ENCODE assay signal across 24 mouse cellular contexts in genomic region chr1:128907566-128907965, GRCm38 (mm10).
DNase-seq lines count a peak whose midpoint lies in the region; ATAC-seq lines count a peak whose summit lies in the region.
"Had no signal": no experiment of that assay in that cellular context is flagged by ENCODE, and none has a peak within 500 bp of the region (broad histone marks: within the 10 kb centered on the region; RNA-seq: fewer than 3 reads in every experiment).

No protein-coding gene starts in this region.

- WGBS in heart, embryonic 11.5 days (ENCODE audit: insufficient replicate concordance) = 57% methylated on average over 2 of the region's 2 CpGs
- 78% methylated on average over 2 of the region's 2 CpGs for WGBS in forebrain, embryonic 15.5 days
- WGBS in liver, embryonic 12.5 days (ENCODE audit: insufficient replicate concordance) = 52% methylated on average over 2 of the region's 2 CpGs

- DNase-seq in heart, postnatal 14 days = peak; percentile 9 to 17
- peak; percentile 63 for DNase-seq in Muller cell, postnatal 12 days (ENCODE audit: inconsistent ontology term)
- DNase-seq in adrenal gland, adult 2 months = peak; percentile 39
- peak; percentile 29 to 51 for DNase-seq in adrenal gland, postnatal 36 days
- DNase-seq: cerebellum, adult 2 months; cerebellum, postnatal 14 days; forebrain, postnatal 0 days; kidney, adult 9 months; kidney, postnatal 10 days; layer of hippocampus, adult 9-11 months; liver; thymus, adult 2 months; thymus, postnatal 4 days had no signal

- no peaks in the 10 kb centered on the region for H3K36me3 ChIP-seq in heart, embryonic 11.5 days (ENCODE audit: control insufficient read depth, insufficient read depth, low read length)
- no peaks in the 10 kb centered on the region for H3K36me3 ChIP-seq in forebrain, embryonic 15.5 days
- no peaks in the 10 kb centered on the region for H3K36me3 ChIP-seq in liver, embryonic 12.5 days
- H3K36me3 ChIP-seq: hindbrain, embryonic 13.5 days; liver, embryonic 15.5 days; lung, embryonic 15.5 days; midbrain, embryonic 12.5 days; neural tube, embryonic 13.5 days had no signal

- H3K27ac ChIP-seq in heart, embryonic 11.5 days (ENCODE audit: low read depth, low read length) = no peak overlapping the region
- H3K27ac ChIP-seq in forebrain, embryonic 15.5 days (replicated peaks) = no peak overlapping the region
- H3K27ac ChIP-seq in liver, embryonic 12.5 days = no peak overlapping the region
- H3K27ac ChIP-seq: hindbrain, embryonic 13.5 days; liver, embryonic 15.5 days; lung, embryonic 15.5 days; midbrain, embryonic 12.5 days; neural tube, embryonic 13.5 days had no signal

- H3K9ac ChIP-seq in heart, embryonic 11.5 days (ENCODE audit: low read depth, low read length) = no peak overlapping the region
- H3K9ac ChIP-seq in forebrain, embryonic 15.5 days (replicated peaks) = no peak overlapping the region
- no peak overlapping the region for H3K9ac ChIP-seq in liver, embryonic 12.5 days
- H3K9ac ChIP-seq: forebrain, postnatal 0 days; hindbrain, embryonic 13.5 days; liver, embryonic 15.5 days; lung, embryonic 15.5 days; midbrain, embryonic 12.5 days; neural tube, embryonic 13.5 days had no signal

- H3K9me3 ChIP-seq in heart, embryonic 11.5 days (replicated peaks; ENCODE audit: control insufficient read depth, low read length) = no peaks in the 10 kb centered on the region
- no peaks in the 10 kb centered on the region for H3K9me3 ChIP-seq in forebrain, embryonic 15.5 days
- H3K9me3 ChIP-seq in liver, embryonic 12.5 days (replicated peaks) = no peaks in the 10 kb centered on the region
- H3K9me3 ChIP-seq: hindbrain, embryonic 13.5 days; liver, embryonic 15.5 days; lung, embryonic 15.5 days; midbrain, embryonic 12.5 days; neural tube, embryonic 13.5 days had no signal

- H3K4me1 ChIP-seq in heart, embryonic 11.5 days (ENCODE audit: control insufficient read depth, insufficient read depth, low read length) = no peaks in the 10 kb centered on the region
- no peaks in the 10 kb centered on the region for H3K4me1 ChIP-seq in forebrain, embryonic 15.5 days
- no peaks in the 10 kb centered on the region for H3K4me1 ChIP-seq in liver, embryonic 12.5 days
- H3K4me1 ChIP-seq: liver, embryonic 15.5 days; lung, embryonic 15.5 days had no signal

- H3K4me2 ChIP-seq in heart, embryonic 11.5 days = no peak overlapping the region
- H3K4me2 ChIP-seq in forebrain, embryonic 15.5 days (replicated peaks) = no peak overlapping the region
- no peak overlapping the region for H3K4me2 ChIP-seq in liver, embryonic 12.5 days
- H3K4me2 ChIP-seq: hindbrain, embryonic 13.5 days; liver, embryonic 15.5 days; lung, embryonic 15.5 days; midbrain, embryonic 12.5 days; neural tube, embryonic 13.5 days had no signal

- ATAC-seq in heart, embryonic 11.5 days (replicated peaks; ENCODE audit: insufficient number of reproducible peaks, low FRiP score, low TSS enrichment) = no peak
- no peak for ATAC-seq in forebrain, embryonic 15.5 days (replicated peaks)
- ATAC-seq in liver, embryonic 12.5 days = no peak
- ATAC-seq: forebrain, postnatal 0 days; intestine, postnatal 0 days; Patski had no signal

- no peak overlapping the region for H3K4me3 ChIP-seq in heart, embryonic 11.5 days (ENCODE audit: low read depth, low read length)
- no peak overlapping the region for H3K4me3 ChIP-seq in forebrain, embryonic 15.5 days
- H3K4me3 ChIP-seq in liver, embryonic 12.5 days = no peak overlapping the region
- H3K4me3 ChIP-seq: erythroblast, embryonic 14.5 days; hindbrain, embryonic 13.5 days; liver, embryonic 15.5 days; lung, embryonic 15.5 days; midbrain, embryonic 12.5 days; neural tube, embryonic 13.5 days had no signal

- intact Hi-C loops in heart, postnatal 14 days (cut with DNase I) = no loop called here

- H3K27me3 ChIP-seq in heart, embryonic 11.5 days (ENCODE audit: control insufficient read depth, insufficient read depth, low read length) = no peaks in the 10 kb centered on the region
- H3K27me3 ChIP-seq in forebrain, embryonic 15.5 days = no peaks in the 10 kb centered on the region
- no peaks in the 10 kb centered on the region for H3K27me3 ChIP-seq in liver, embryonic 12.5 days (replicated peaks)
- H3K27me3 ChIP-seq: hindbrain, embryonic 13.5 days; liver, embryonic 15.5 days; lung, embryonic 15.5 days; midbrain, embryonic 12.5 days; neural tube, embryonic 13.5 days had no signal

Comparison
In these comparisons a context has a peak if more than half of its experiments do, and no peak if none do; other contexts are left out.
1. DNase-seq: peak in every context shown above with its lines; median percentile 63 in Muller cell, postnatal 12 days; 40 in adrenal gland, postnatal 36 days; 39 in adrenal gland, adult 2 months; 13 in heart, postnatal 14 days.